Mouse (Mus musculus) spleen, adult 2 months (tissue): ENCODE data around the gene Smu1.

Experiments used
- CTCF ChIP-seq: fragments of 200-500 bp; IDR thresholded peaks from 2 replicates; pipeline ENCODE4 v1.5.1; 2011; ENCODE audit warnings: mild to moderate bottlenecking, inconsistent platforms; ENCODE audit not compliant: insufficient read depth, insufficient read length, insufficient replicate concordance; ENCODE audit errors: extremely low read depth
- POLR2A ChIP-seq: fragments of 200-500 bp; IDR thresholded peaks from 2 replicates; pipeline ENCODE4 v1.6.1; 2011; ENCODE audit warnings: low read depth, low read length, inconsistent platforms

GRCm38 (mm10) chr4:40777116-40777515 is 19.4 kb upstream of the Smu1 start:
- TF ChIP-seq CTCF (no peak), POLR2A (no peak)
